Mouse (Mus musculus) heart, adult 2 months (tissue): ENCODE data around the gene Olah.

Experiments used
- CTCF ChIP-seq: fragments of 200-600 bp; IDR thresholded peaks from 2 replicates; pipeline ENCODE4 v1.8.1; 2022; ENCODE audit warnings: antibody characterized with exemption, mild to moderate bottlenecking, moderate library complexity
- EP300 ChIP-seq: fragments of 200-500 bp; IDR thresholded peaks from 2 replicates; pipeline ENCODE4 v1.6.1; 2011; ENCODE audit warnings: low read depth, low read length, control low read depth; ENCODE audit not compliant: insufficient read depth
- POLR2A ChIP-seq: fragments of 200-500 bp; IDR thresholded peaks from 2 replicates; pipeline ENCODE4 v1.6.1; 2011; ENCODE audit warnings: mild to moderate bottlenecking, low read depth, low read length, control low read depth; ENCODE audit not compliant: insufficient read depth

GRCm38 (mm10) chr2:3445984-3446383 lies 49.0 kb upstream of the Olah start:
- TF ChIP-seq CTCF (no peak), POLR2A (no peak), EP300 (no peak)
